Mouse (Mus musculus) left cerebral cortex, adult 2 months (tissue): Measurements from ENCODE around the gene Lpcat3. TPM values are rescaled to one million over a fixed set of nuclear protein-coding genes. Genes with fewer than 3 reads are reported as not detected.
A peak's percentile ranks its signal among the peaks of the same experiment; 100 is the strongest.

Experiments
- DNase-seq, 2 experiments: peaks; one replicate each; pipeline ENCODE4 v3.0.0; 2021 to 2022; ENCODE audit warnings: low spot score in 2 of 2, mixed read lengths in 1 of 2; ENCODE audit errors: extremely low spot score in 1 of 2
- H3K27ac ChIP-seq: fragments of 200-600 bp; 2 replicates; pipeline ENCODE4 v1.8.1; 2022
- H3K4me3 ChIP-seq: fragments of 200-600 bp; 2 replicates; pipeline ENCODE4 v1.8.1; 2022
- CTCF ChIP-seq: fragments of 200-600 bp; IDR thresholded peaks from 2 replicates; pipeline ENCODE4 v1.8.1; 2022; ENCODE audit warnings: antibody characterized with exemption, mild to moderate bottlenecking, moderate library complexity
- intact Hi-C: fragments of 180-260 bp; cut with DNase I; formaldehyde crosslinking; loops from one replicate; pipeline ENCODE4 v1.15.1; 2025
- microRNA-seq, 2 experiments: library from miRNA; unstranded; fragments of <30 nt; microRNA quantifications; one replicate each; pipeline ENCODE4 v1.2.0; 2021
- total RNA-seq, 2 experiments: library from RNA; stranded (reverse); gene quantifications; 2 replicates each; pipeline ENCODE4 v1.2.3; 2021

Lpcat3 gene
- total RNA-seq, 2 experiments from 2014 or later = 20.5 to 21.5 TPM

- no peak overlapping the region for H3K4me3 ChIP-seq
- H3K27ac ChIP-seq = no peak overlapping the region
- TF ChIP-seq CTCF = no peak
- intact Hi-C loops = loop anchor here (5.0 kb wide), 1 partner anchor 41 kb away; no protein-coding TSS in a partner anchor
- DNase-seq = no peak
Measured at GRCm38 (mm10) chr6:124742839-124743514, 80.2 kb downstream of the Lpcat3 start.

GRCm38 (mm10) chr6:124743647-124744046, 80.8 kb downstream of the Lpcat3 start:
- Histone ChIP-seq H3K4me3 (no peak overlapping the region), H3K27ac (no peak overlapping the region)
- intact Hi-C loops = loop anchor here (2.0 to 5.0 kb wide), 2 partner anchors 41 to 71 kb away; no protein-coding TSS in a partner anchor
- no peak for TF ChIP-seq CTCF
- DNase-seq = no peak

- DNase-seq = no peak
- intact Hi-C loops = loop anchor here (1.0 to 5.0 kb wide), 3 partner anchors 12 to 72 kb away; no protein-coding TSS in a partner anchor
- TF ChIP-seq CTCF = no peak
- H3K4me3 ChIP-seq = peak overlapping the region; percentile 60
- peak overlapping the region; percentile 96 for H3K27ac ChIP-seq
Measured at GRCm38 (mm10) chr6:124744755-124745321, 82.0 kb downstream of the Lpcat3 start.

GRCm38 (mm10) chr6:124745490-124746295, 82.9 kb downstream of the Lpcat3 start:
- intact Hi-C loops = loop anchor here (1.0 to 2.0 kb wide), 2 partner anchors 12 to 73 kb away; no protein-coding TSS in a partner anchor
- Histone ChIP-seq H3K27ac (peak overlapping the region; percentile 96), H3K4me3 (peak overlapping the region; percentile 60)
- DNase-seq = peak; percentile 95 to 97
- TF ChIP-seq CTCF = peak; percentile 99

GRCm38 (mm10) chr6:124746296-124746605, 83.4 kb downstream of the Lpcat3 start:
- intact Hi-C loops = no loop called here

GRCm38 (mm10) chr6:124746654-124747632, 84.1 kb downstream of the Lpcat3 start:
- no peak for TF ChIP-seq CTCF
- DNase-seq = peak in 1 of 2 experiments; percentile 18
- Histone ChIP-seq H3K27ac (peak overlapping the region; percentile 28), H3K4me3 (no peak overlapping the region)
- intact Hi-C loops = no loop called here

More at GRCm38 (mm10) chr6:124746296-124746605, 83.4 kb downstream of the Lpcat3 start:
- Histone ChIP-seq H3K27ac (peak overlapping the region; percentile 96), H3K4me3 (peak overlapping the region; percentile 60)
- DNase-seq = no peak
- no peak for TF ChIP-seq CTCF

- no peak for DNase-seq
- intact Hi-C loops = no loop called here
- H3K4me3 ChIP-seq = no peak overlapping the region
- no peak for TF ChIP-seq CTCF
- peak overlapping the region; percentile 53; the same call in 1 of the 2 replicates for H3K27ac ChIP-seq
Measured at GRCm38 (mm10) chr6:124750405-124750804, 87.6 kb downstream of the Lpcat3 start.

- DNase-seq = no peak
- intact Hi-C loops = no loop called here
Measured at GRCm38 (mm10) chr6:124753861-124754260, 91.0 kb downstream of the Lpcat3 start.

More at GRCm38 (mm10) chr6:124753861-124754260, 91.0 kb downstream of the Lpcat3 start:
- H3K27ac ChIP-seq = no peak overlapping the region
- no peak for TF ChIP-seq CTCF
- no peak overlapping the region for H3K4me3 ChIP-seq

Small RNA genes lying within 50 kb of the gene (microRNA-seq; reads per million reads assigned to microRNA genes)
- gene Mir141 (1.7 to 3.4 reads per million in 2 experiments), gene Mir200c (19.4 to 22.2 reads per million in 2 experiments)

Other genes starting within 250 kb of the Lpcat3 start
- 10 to 100 TPM; 65.7 to 65.9 TPM for gene Pex5, start 248.0 kb upstream of the Lpcat3 start, total RNA-seq
- gene Clstn3, start 198.2 kb upstream of the Lpcat3 start, total RNA-seq = 100 to 1,000 TPM; 393 to 399 TPM
- gene C1rl, start 169.9 kb upstream of the Lpcat3 start, total RNA-seq = under 1 TPM; 0.25 to 0.37 TPM
- gene C1ra, start 150.6 kb upstream of the Lpcat3 start, total RNA-seq = 1 to 10 TPM; 1.5 to 1.8 TPM
- 1 to 10 TPM; 1.2 to 1.5 TPM for gene C1s1, start 120.7 kb upstream of the Lpcat3 start, total RNA-seq
- gene C1rb, start 92.7 kb upstream of the Lpcat3 start, total RNA-seq = under 1 TPM; 0.14 to 0.20 TPM
- under 1 TPM; 0.23 to 0.36 TPM for gene C1s2, start 26.9 kb upstream of the Lpcat3 start, total RNA-seq
- 10 to 100 TPM; 47.4 to 50.9 TPM for gene Emg1, start 49.2 kb downstream of the Lpcat3 start, total RNA-seq
- 100 to 1,000 TPM; 115 to 120 TPM for gene Phb2, start 49.3 kb downstream of the Lpcat3 start, total RNA-seq
- gene Ptpn6, start 75.7 kb downstream of the Lpcat3 start, total RNA-seq = 1 to 10 TPM; 3.3 to 4.0 TPM
- 100 to 1,000 TPM; 298 to 309 TPM for gene Grcc10, start 78.3 kb downstream of the Lpcat3 start, total RNA-seq
- not detected for gene Gm45234, start 93.0 kb downstream of the Lpcat3 start, total RNA-seq
- gene Atn1, start 93.5 kb downstream of the Lpcat3 start, total RNA-seq = 100 to 1,000 TPM; 170 to 181 TPM
- gene Eno2, start 106.6 kb downstream of the Lpcat3 start, total RNA-seq = 1,000 to 10,000 TPM; 1,064 to 1,067 TPM
- gene Lrrc23, start 116.7 kb downstream of the Lpcat3 start, total RNA-seq = 1 to 10 TPM; 1.6 to 1.9 TPM
- gene Spsb2, start 145.6 kb downstream of the Lpcat3 start, total RNA-seq = 1 to 10 TPM; 4.4 to 5.4 TPM
- gene Tpi1, start 151.3 kb downstream of the Lpcat3 start, total RNA-seq = 100 to 1,000 TPM; 734 to 769 TPM
- 100 to 1,000 TPM; 184 to 190 TPM for gene Usp5, start 166.5 kb downstream of the Lpcat3 start, total RNA-seq
- under 1 TPM; 0.63 to 0.66 TPM for gene Cdca3, start 166.5 kb downstream of the Lpcat3 start, total RNA-seq
- gene Gnb3, start 177.2 kb downstream of the Lpcat3 start, total RNA-seq = not detected
- gene P3h3, start 194.7 kb downstream of the Lpcat3 start, total RNA-seq = 10 to 100 TPM; 29.1 to 33.1 TPM
- 100 to 1,000 TPM; 231 to 248 TPM for gene Gpr162, start 201.0 kb downstream of the Lpcat3 start, total RNA-seq
- gene Cd4, start 225.2 kb downstream of the Lpcat3 start, total RNA-seq = 1 to 10 TPM; 2.0 to 4.6 TPM
- gene Lag3, start 248.7 kb downstream of the Lpcat3 start, total RNA-seq = 1 to 10 TPM; 2.1 to 3.1 TPM